Mouse (Mus musculus) intestine, embryonic 16.5 days (tissue): Measurements from ENCODE around the gene Neurog1. TPM values are rescaled to one million over a fixed set of nuclear protein-coding genes. Genes with fewer than 3 reads are reported as not detected.

Source experiments
- ATAC-seq: fragments of 200-750 bp; cut with Nextera tagmentation; 2 replicates; pipeline ENCODE4 v1.8.0; 2017; ENCODE audit warnings: moderate TSS enrichment, moderate library complexity
- H3K27ac ChIP-seq: fragments of 300-500 bp; sonication (generic); 2 replicates; pipeline ENCODE4 v1.5.1; 2014; ENCODE audit warnings: mild to moderate bottlenecking, low read length
- H3K27me3 ChIP-seq: fragments of 300-500 bp; sonication (generic); replicated peaks from 2 replicates; pipeline ENCODE4 v1.6.1; 2014; ENCODE audit warnings: low read length, control low read depth, mixed read lengths; ENCODE audit not compliant: control insufficient read depth, insufficient read depth
- H3K36me3 ChIP-seq: fragments of 300-500 bp; sonication (generic); 2 replicates; pipeline ENCODE4 v1.6.1; 2014; ENCODE audit warnings: low read length, control low read depth; ENCODE audit not compliant: control insufficient read depth, insufficient read depth
- H3K4me1 ChIP-seq: fragments of 300-500 bp; sonication (generic); 2 replicates; pipeline ENCODE4 v1.6.1; 2014; ENCODE audit warnings: low read length, control low read depth, mixed read lengths; ENCODE audit not compliant: control insufficient read depth, insufficient read depth
- H3K4me2 ChIP-seq: fragments of 300-500 bp; sonication (generic); 2 replicates; pipeline ENCODE4 v1.6.1; 2014; ENCODE audit warnings: low read depth, low read length, control low read depth
- H3K4me3 ChIP-seq: fragments of 300-500 bp; sonication (generic); 2 replicates; pipeline ENCODE4 v1.5.1; 2014; ENCODE audit warnings: mild to moderate bottlenecking, low read length
- H3K9ac ChIP-seq: fragments of 300-500 bp; sonication (generic); 2 replicates; pipeline ENCODE4 v1.6.1; 2014; ENCODE audit warnings: low read depth, low read length
- H3K9me3 ChIP-seq: fragments of 300-500 bp; sonication (generic); 2 replicates; pipeline ENCODE4 v1.6.1; 2016; ENCODE audit warnings: low read length, control low read depth; ENCODE audit not compliant: control insufficient read depth
- WGBS: fragments of 180-500 bp; shearing (Covaris S2); extraction: QIAGEN DNeasy Blood & Tissue Kit; methylation state at CpG from one replicate; pipeline ENCODE4 v1.1.7; 2014; 5-methylcytosine and 5-hydroxymethylcytosine counted together
- polyA plus RNA-seq: library from polyadenylated mRNA; unstranded; fragments of >200 nt; fragmentation: Nextera tagmentation; extraction: Ambion mirVana; gene quantifications from 2 replicates; pipeline ENCODE4 v1.2.1, GENCODE M21; 2015

Gene Neurog1
- polyA plus RNA-seq, 1 experiment from 2014 or later, result not detected

DNA sequence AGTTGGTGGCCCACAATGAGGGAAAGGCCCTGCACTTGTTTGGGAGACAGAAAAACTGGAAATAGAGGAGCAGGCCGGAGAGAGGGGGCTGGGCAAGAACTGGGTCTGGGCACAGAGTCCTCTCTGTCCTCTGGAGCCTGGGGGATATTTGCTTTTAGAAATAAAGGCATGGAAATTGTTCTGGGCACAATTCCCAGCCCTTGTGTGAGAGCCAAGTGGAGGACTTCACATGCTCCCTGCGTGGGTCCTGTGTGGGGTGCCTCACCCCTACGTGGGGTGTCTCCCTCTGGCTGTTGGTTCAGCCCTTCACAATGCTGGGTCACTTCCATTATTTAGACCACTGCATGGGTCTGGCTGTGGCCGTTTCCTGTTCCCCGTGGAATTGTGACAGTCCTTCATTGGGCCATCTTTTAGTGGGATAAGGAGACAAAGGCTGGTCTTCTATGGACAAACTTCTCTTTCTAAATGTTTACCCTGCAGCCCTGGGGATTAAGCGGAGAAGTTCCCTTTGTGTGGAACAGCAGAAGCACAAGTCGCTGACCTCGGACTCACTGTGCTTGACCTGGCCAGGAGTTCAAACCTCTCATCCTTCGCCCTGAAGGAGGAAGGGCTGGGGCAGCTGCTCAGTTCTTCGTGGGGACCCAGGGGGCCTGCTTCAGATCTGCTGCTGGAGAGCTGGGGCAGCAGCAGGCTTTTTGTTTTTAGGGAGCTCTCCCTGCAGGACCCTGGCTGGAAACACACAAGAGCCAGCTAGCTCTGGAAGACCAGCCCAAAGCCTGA is 25.6 kb downstream of the Neurog1 start:
- no peak overlapping the region for H3K9ac ChIP-seq
- no peak overlapping the region for H3K4me3 ChIP-seq
- peaks cover 9% of the 10 kb centered on the region for H3K4me1 ChIP-seq
- H3K9me3 ChIP-seq, result no peaks in the 10 kb centered on the region
- no peak overlapping the region for H3K4me2 ChIP-seq
- WGBS, result 23% methylated on average over 10 of the region's 10 CpGs
- no peaks in the 10 kb centered on the region for H3K36me3 ChIP-seq
- H3K27ac ChIP-seq, result no peak overlapping the region
- ATAC-seq, result no peak
- peaks cover 47% of the 10 kb centered on the region for H3K27me3 ChIP-seq

DNA sequence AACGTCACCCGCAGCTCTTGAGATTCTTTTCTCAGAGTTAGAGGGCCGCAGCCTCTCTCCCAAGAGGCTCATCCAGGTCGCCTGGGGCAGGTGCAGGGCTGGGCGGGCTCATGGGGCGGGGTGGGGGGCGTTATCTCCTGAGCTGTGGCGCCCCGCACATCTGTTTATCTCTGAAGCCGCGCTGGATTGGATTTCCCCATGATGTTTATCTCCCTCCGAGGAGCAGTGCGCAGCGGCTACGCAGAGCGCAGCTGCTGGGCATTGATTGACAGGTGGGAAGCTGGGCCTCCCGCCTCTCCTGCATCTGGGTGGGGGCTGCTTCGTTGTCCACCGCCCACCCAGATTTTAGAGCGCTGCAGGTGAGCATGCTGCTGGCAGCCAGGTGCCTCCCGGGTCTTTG is 28.3 kb downstream of the Neurog1 start:
- Histone ChIP-seq H3K27me3 (peaks cover 51% of the 10 kb centered on the region), H3K4me2 (no peak overlapping the region), H3K36me3 (no peaks in the 10 kb centered on the region), H3K4me3 (no peak overlapping the region), H3K27ac (no peak overlapping the region), H3K4me1 (peaks cover 14% of the 10 kb centered on the region), H3K9me3 (no peaks in the 10 kb centered on the region), H3K9ac (no peak overlapping the region)
- WGBS, result 4% methylated on average over 21 of the region's 21 CpGs
- no peak for ATAC-seq

DNA sequence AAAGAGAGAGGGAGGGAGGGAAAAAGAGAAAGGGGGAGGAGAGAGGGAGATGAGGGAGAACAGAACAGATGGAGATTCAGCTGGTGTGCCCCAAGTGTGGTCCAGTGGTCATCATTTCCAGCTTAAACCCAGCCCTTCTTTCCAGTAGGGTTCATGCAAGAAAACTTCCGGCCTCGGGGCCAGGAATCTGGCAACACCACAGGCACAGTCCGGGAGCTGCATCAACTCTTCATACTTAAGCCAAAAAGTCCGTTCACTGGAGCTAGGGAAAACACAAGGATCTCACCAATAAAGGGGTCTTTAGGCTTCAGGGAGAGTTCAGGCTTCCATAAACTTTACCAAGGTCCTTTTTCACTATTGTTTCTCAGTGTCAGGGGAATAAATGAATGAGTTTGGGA is 29.1 kb downstream of the Neurog1 start:
- ATAC-seq, result no peak
- Histone ChIP-seq H3K9ac (no peak overlapping the region), H3K4me3 (no peak overlapping the region), H3K4me1 (peaks cover 14% of the 10 kb centered on the region), H3K36me3 (no peaks in the 10 kb centered on the region), H3K27me3 (peaks cover 47% of the 10 kb centered on the region), H3K4me2 (no peak overlapping the region), H3K27ac (no peak overlapping the region), H3K9me3 (no peaks in the 10 kb centered on the region)
- 8% methylated on average over 4 of the region's 4 CpGs for WGBS

DNA sequence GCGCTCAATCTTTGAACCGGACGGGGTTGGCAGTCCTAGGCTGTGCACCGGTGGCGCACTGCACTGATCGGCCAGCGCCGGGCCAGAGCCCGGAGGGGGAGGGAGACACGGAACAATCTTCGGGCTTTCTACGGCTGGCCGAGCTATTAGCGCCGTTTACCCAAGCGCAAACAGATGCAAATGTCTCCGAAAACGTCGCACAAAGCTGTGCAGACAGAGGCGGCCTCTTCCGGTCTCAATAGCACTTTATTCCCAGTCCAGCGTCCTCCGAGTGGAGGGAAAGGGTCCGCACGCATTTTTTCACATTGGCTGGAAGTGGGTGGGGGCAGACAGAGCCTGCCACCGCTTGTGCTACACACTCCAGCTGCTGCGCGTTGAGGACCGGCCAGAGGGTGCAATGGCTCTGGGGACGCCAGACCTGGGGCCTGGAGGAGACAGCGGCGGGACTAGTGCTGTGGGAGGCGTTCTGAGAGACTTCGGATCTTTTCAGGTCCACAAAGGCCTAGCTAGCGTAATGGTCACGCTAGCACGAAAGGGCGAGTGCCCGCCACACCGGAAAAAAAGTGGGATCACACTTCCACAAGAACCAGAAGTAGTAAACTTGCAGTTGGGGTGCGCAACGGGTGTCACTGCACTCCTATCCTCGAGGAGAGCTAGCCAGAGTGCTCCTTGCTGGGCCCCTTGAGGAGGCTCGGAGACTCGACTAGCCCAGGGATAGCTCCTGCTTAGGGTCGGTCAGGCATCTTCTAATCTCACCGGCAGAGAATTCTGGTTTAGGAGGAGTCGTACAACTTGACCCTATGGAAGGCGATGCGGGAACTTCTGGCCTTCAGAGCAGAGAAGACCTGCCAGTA is 29.7 kb downstream of the Neurog1 start:
- 4% methylated on average over 50 of the region's 50 CpGs for WGBS
- H3K4me3 ChIP-seq, result peak overlapping the region; percentile 36
- H3K9me3 ChIP-seq, result no peaks in the 10 kb centered on the region
- peaks cover 47% of the 10 kb centered on the region for H3K27me3 ChIP-seq
- H3K36me3 ChIP-seq, result no peaks in the 10 kb centered on the region
- ATAC-seq, result peak; percentile 40; the same call in 1 of the 2 replicates
- peaks cover 14% of the 10 kb centered on the region for H3K4me1 ChIP-seq
- H3K4me2 ChIP-seq, result peak overlapping the region; percentile 70
- peak overlapping the region; percentile 48; the same call in 1 of the 2 replicates for H3K9ac ChIP-seq
- no peak overlapping the region for H3K27ac ChIP-seq

DNA sequence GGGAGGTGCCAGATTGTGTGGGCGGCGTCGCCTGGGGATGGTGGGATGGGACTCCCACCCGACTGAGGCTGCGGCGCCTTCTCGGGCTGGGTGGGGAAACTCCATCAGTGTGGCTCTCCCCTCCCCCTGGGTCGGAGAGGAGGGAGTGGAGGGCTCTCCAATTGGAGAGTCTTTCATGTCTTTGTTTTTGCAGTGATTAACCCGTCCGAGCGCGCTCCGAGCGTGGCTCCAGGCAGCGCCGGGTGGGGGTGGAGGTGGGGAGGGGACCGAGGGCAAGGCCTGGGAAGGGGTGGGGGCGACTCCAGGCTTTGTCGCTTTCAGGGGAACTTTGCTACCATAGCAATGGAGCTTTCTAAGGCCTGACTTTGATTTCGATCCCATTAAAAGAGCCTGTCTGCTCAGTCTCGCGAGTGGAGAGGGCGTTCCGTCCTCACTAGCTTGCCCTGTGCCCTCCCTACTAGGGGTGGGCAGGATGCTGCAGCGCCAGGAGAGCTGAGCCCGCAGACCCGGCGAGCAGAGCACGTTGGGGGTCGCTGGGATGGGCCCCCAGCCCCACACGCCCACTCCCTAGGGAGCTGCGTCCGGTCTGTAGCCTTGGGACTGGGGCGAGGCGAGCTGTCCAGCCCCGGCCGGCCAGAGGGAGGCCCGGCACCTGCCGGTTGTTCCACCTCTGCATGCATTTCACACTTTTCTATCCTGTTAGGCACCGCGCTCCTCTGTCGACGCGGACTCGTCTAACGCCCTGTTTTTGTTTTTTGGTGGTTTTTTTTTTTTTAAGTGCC is 30.6 kb downstream of the Neurog1 start:
- H3K4me3 ChIP-seq, result peak overlapping the region; percentile 36
- H3K27me3 ChIP-seq, result peaks cover 43% of the 10 kb centered on the region
- peak overlapping the region; percentile 48 for H3K9ac ChIP-seq
- ATAC-seq, result peak; percentile 44
- WGBS, result 1% methylated on average over 46 of the region's 46 CpGs
- H3K27ac ChIP-seq, result no peak overlapping the region
- H3K4me2 ChIP-seq, result peak overlapping the region; percentile 70
- no peaks in the 10 kb centered on the region for H3K9me3 ChIP-seq
- peaks cover 14% of the 10 kb centered on the region for H3K4me1 ChIP-seq
- no peaks in the 10 kb centered on the region for H3K36me3 ChIP-seq

DNA sequence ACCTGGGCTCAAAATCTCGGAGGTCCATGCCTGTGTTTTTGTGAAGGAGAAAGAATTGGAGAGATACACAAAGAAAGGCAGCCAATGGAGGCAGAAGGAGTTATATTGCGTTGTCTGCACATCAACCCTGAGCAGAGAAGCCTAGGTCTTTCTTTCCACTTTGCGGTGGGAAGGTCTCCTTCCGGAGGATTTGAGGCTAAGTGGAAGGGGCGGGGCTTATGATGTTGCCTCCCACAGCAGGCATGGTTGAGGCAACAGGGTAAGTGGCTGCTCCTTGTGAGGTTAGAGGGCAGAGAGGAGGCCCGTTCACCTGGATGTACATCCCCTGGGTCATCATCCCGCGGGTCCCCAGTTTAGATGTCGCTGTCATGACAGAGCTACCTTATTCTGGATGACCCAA is 32.7 kb downstream of the Neurog1 start:
- H3K27me3 ChIP-seq, result peaks cover 34% of the 10 kb centered on the region
- peaks cover 14% of the 10 kb centered on the region for H3K4me1 ChIP-seq
- WGBS, result 56% methylated on average over 9 of the region's 9 CpGs

DNA sequence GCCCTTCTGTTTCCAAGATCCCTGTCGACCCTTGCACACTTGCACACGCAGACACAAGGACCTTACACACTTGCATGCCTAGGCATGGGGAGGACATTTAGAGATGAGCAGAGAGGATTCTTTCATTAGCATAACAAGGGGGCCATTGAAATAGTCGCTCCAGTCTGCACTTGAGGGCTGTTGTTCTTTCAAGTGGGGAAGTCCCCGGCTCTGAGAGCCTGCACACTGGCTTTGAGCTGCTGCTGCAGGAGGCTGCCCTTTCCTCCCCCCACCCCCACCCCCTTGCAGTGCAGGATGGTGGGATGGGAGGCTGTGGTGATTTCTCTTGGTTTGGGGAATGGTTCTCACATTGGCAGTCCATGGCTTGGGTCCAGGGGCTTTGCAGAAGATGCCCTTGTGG is 35.9 kb downstream of the Neurog1 start:
- H3K4me2 ChIP-seq, result no peak overlapping the region
- 32% methylated on average over 4 of the region's 4 CpGs for WGBS
- no peaks in the 10 kb centered on the region for H3K9me3 ChIP-seq
- H3K27me3 ChIP-seq, result peaks cover 5% of the 10 kb centered on the region; the same call in 1 of the 2 replicates
- no peak overlapping the region for H3K27ac ChIP-seq
- no peak overlapping the region for H3K4me3 ChIP-seq
- H3K4me1 ChIP-seq, result peaks cover 2% of the 10 kb centered on the region; the same call in 1 of the 2 replicates
- no peak for ATAC-seq
- no peaks in the 10 kb centered on the region for H3K36me3 ChIP-seq
- no peak overlapping the region for H3K9ac ChIP-seq

More for the DNA sequence above, 32.7 kb downstream of the Neurog1 start:
- H3K9ac ChIP-seq, result no peak overlapping the region
- no peaks in the 10 kb centered on the region for H3K9me3 ChIP-seq
- no peak for ATAC-seq
- H3K4me2 ChIP-seq, result no peak overlapping the region
- H3K27ac ChIP-seq, result no peak overlapping the region
- H3K4me3 ChIP-seq, result no peak overlapping the region
- H3K36me3 ChIP-seq, result no peaks in the 10 kb centered on the region

DNA sequence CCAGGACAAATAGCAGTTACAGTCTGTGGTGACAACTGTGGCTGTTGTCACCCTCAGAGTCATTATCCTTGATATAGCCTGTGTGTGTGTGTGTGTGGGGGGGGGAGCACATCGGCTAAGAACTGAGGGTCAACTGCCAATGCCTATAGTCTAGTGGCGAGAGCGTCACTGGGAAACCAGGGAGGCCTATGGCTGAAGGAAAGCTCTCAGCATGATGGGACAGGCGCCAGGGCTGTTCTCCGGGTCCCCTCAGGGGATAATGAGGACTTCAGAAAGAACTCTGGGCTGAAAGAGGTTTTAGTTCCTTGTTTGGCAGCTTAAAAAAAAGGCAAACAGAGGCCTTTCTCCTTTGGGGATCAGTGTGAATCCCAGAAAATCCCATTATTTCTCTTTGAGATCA is 37.3 kb downstream of the Neurog1 start:
- H3K27me3 ChIP-seq, result peaks cover 5% of the 10 kb centered on the region; the same call in 1 of the 2 replicates
- H3K4me2 ChIP-seq, result no peak overlapping the region
- H3K4me3 ChIP-seq, result no peak overlapping the region
- H3K9ac ChIP-seq, result no peak overlapping the region
- no peaks in the 10 kb centered on the region for H3K4me1 ChIP-seq
- no peak for ATAC-seq
- no peaks in the 10 kb centered on the region for H3K9me3 ChIP-seq
- no peak overlapping the region for H3K27ac ChIP-seq
- WGBS, result 62% methylated on average over 5 of the region's 5 CpGs
- H3K36me3 ChIP-seq, result no peaks in the 10 kb centered on the region

DNA sequence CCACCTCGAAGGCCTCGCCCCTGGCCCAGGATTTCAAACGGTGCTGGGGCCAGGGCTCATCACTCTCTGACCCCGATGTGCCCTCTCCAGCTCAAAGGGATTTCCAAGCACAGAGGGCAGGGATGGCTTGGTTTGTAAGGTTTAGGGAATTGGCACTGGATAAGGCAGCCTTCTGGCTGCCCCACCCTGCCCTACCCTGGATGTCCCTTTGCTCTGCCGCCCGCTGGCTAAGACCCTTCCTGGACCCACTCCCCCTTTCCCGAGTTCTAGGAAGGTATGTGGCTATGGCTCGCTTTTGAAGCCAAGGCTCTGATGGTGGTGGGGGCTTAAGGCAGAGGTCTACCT is 42.9 kb downstream of the Neurog1 start:
- Histone ChIP-seq H3K4me1 (no peaks in the 10 kb centered on the region), H3K9me3 (no peaks in the 10 kb centered on the region), H3K27ac (no peak overlapping the region), H3K9ac (no peak overlapping the region), H3K36me3 (no peaks in the 10 kb centered on the region), H3K4me2 (peak overlapping the region; percentile 34), H3K27me3 (0 out of 2 replicates have a peak, but pooled peaks cover 9% of the 10 kb centered on the region), H3K4me3 (0 out of 2 replicates have a peak overlapping the region, but pooled peaks have one; percentile 3)
- WGBS, result 22% methylated on average over 8 of the region's 8 CpGs
- ATAC-seq, result no peak
